Mouse (Mus musculus): ENCODE data around the gene Akt2. TPM values are rescaled to one million over a fixed set of nuclear protein-coding genes. Genes with fewer than 3 reads are reported as not detected.

Akt2 gene
- total RNA-seq, 2 experiments from 2014 or later = 68.1 to 72.0 TPM

GRCm38 (mm10) chr7:27586861-27587260 lies 4.5 kb upstream of the Akt2 start:
- intact Hi-C loops (cut with DNase I) = no loop called here
- no peak for DNase-seq

- intact Hi-C loops (cut with DNase I) = no loop called here
- DNase-seq = no peak
Measured at GRCm38 (mm10) chr7:27587741-27588140, 3.6 kb upstream of the Akt2 start.

- no peak for DNase-seq
- intact Hi-C loops (cut with DNase I) = no loop called here
Measured at GRCm38 (mm10) chr7:27590088-27590487, 1.3 kb upstream of the Akt2 start.

- intact Hi-C loops (cut with DNase I) = no loop called here
- DNase-seq = no peak
Measured at GRCm38 (mm10) chr7:27590566-27591213, 662 bp upstream of the Akt2 start.

GRCm38 (mm10) chr7:27592217-27592929 lies 1.0 kb downstream of the Akt2 start:
- intact Hi-C loops (cut with DNase I) = no loop called here
- no peak for DNase-seq

- DNase-seq = no peak
- intact Hi-C loops (cut with DNase I) = no loop called here
Measured at GRCm38 (mm10) chr7:27592934-27593645, 1.7 kb downstream of the Akt2 start.

GRCm38 (mm10) chr7:27596586-27597503 lies 5.5 kb downstream of the Akt2 start:
- intact Hi-C loops (cut with DNase I) = no loop called here
- DNase-seq = no peak

GRCm38 (mm10) chr7:27598053-27598452 lies 6.7 kb downstream of the Akt2 start:
- no peak for DNase-seq
- intact Hi-C loops (cut with DNase I) = no loop called here

- intact Hi-C loops (cut with DNase I) = no loop called here
- peak; percentile 74 for DNase-seq
Measured at GRCm38 (mm10) chr7:27601628-27602027, 10.3 kb downstream of the Akt2 start.

- no peak for DNase-seq
- intact Hi-C loops (cut with DNase I) = no loop called here
Measured at GRCm38 (mm10) chr7:27602161-27602560, 10.8 kb downstream of the Akt2 start.

GRCm38 (mm10) chr7:27602835-27603234 lies 11.5 kb downstream of the Akt2 start:
- DNase-seq = no peak
- intact Hi-C loops (cut with DNase I) = no loop called here

GRCm38 (mm10) chr7:27604661-27605348 lies 13.5 kb downstream of the Akt2 start:
- intact Hi-C loops (cut with DNase I) = no loop called here
- peak; percentile 77 for DNase-seq

GRCm38 (mm10) chr7:27605499-27606285 lies 14.3 kb downstream of the Akt2 start:
- intact Hi-C loops (cut with DNase I) = no loop called here
- peak; percentile 65 for DNase-seq

- no peak for DNase-seq
- intact Hi-C loops (cut with DNase I) = no loop called here
Measured at GRCm38 (mm10) chr7:27606481-27607254, 15.3 kb downstream of the Akt2 start.

- intact Hi-C loops (cut with DNase I) = no loop called here
- peak; percentile 96 for DNase-seq
Measured at GRCm38 (mm10) chr7:27607580-27607979, 16.2 kb downstream of the Akt2 start.

GRCm38 (mm10) chr7:27608130-27608529 lies 16.8 kb downstream of the Akt2 start:
- intact Hi-C loops (cut with DNase I) = no loop called here
- DNase-seq = no peak

GRCm38 (mm10) chr7:27609285-27609684 lies 17.9 kb downstream of the Akt2 start:
- intact Hi-C loops (cut with DNase I) = no loop called here
- DNase-seq = no peak

- no peak for DNase-seq
- intact Hi-C loops (cut with DNase I) = no loop called here
Measured at GRCm38 (mm10) chr7:27609688-27610087, 18.3 kb downstream of the Akt2 start.

- DNase-seq = no peak
- intact Hi-C loops (cut with DNase I) = no loop called here
Measured at GRCm38 (mm10) chr7:27610370-27610769, 19.0 kb downstream of the Akt2 start.

Data from left cerebral cortex, postnatal 4 days (tissue).